Mouse (Mus musculus): Measurements from ENCODE around the gene Frmd8. TPM values are rescaled to one million over a fixed set of nuclear protein-coding genes. Genes with fewer than 3 reads are reported as not detected.
"Not testable (repeated sequence)": the region's sequence is repeated elsewhere in the genome, so short reads cannot be mapped to it uniquely, and the experiment has no call there.

Gene Frmd8
- polyA plus RNA-seq, 1 experiment from 2014 or later: 25.3 TPM

GRCm38 (mm10) chr19:5815928-5816327, 59.1 kb downstream of the Frmd8 start:
- Histone ChIP-seq H3K27ac (no peak overlapping the region; the same call in 1 of the 2 replicates), H3K36me3 (no peaks in the 10 kb centered on the region), H3K4me2 (no peak overlapping the region), H3K4me1 (peaks cover 41% of the 10 kb centered on the region), H3K9me3 (no peaks in the 10 kb centered on the region), H3K27me3 (replicated peaks) (no peaks in the 10 kb centered on the region), H3K4me3 (replicated peaks) (no peak overlapping the region), H3K9ac (no peak overlapping the region)
- 62% methylated on average over 4 of the region's 4 CpGs for WGBS
- ATAC-seq (ENCODE audit: insufficient read depth, low FRiP score, low read depth): no peak

- WGBS: 73% methylated on average over 7 of the region's 7 CpGs
- Histone ChIP-seq H3K4me3 (replicated peaks) (no peak overlapping the region), H3K4me2 (no peak overlapping the region), H3K9me3 (no peaks in the 10 kb centered on the region), H3K27me3 (replicated peaks) (no peaks in the 10 kb centered on the region), H3K4me1 (peaks cover 50% of the 10 kb centered on the region), H3K27ac (peak overlapping the region; percentile 26; the same call in 1 of the 2 replicates), H3K36me3 (no peaks in the 10 kb centered on the region), H3K9ac (no peak overlapping the region)
- ATAC-seq (ENCODE audit: insufficient read depth, low FRiP score, low read depth): no peak
Observed at GRCm38 (mm10) chr19:5815010-5815409, 60.1 kb downstream of the Frmd8 start.

GRCm38 (mm10) chr19:5814048-5814447, 61.0 kb downstream of the Frmd8 start:
- not testable (repeated sequence) for H3K27ac ChIP-seq; H3K4me2 ChIP-seq; H3K9ac ChIP-seq; H3K36me3 ChIP-seq; H3K4me3 ChIP-seq (replicated peaks); ATAC-seq (ENCODE audit: insufficient read depth, low FRiP score, low read depth); H3K9me3 ChIP-seq; H3K27me3 ChIP-seq (replicated peaks)
- peaks cover 53% of the 10 kb centered on the region for H3K4me1 ChIP-seq
- 48% methylated on average over 1 of the region's 1 CpGs for WGBS

GRCm38 (mm10) chr19:5813567-5813966, 61.5 kb downstream of the Frmd8 start:
- Histone ChIP-seq H3K27ac (no peak overlapping the region), H3K9me3 (no peaks in the 10 kb centered on the region), H3K9ac (no peak overlapping the region), H3K36me3 (no peaks in the 10 kb centered on the region), H3K27me3 (replicated peaks) (no peaks in the 10 kb centered on the region), H3K4me2 (no peak overlapping the region), H3K4me1 (peaks cover 54% of the 10 kb centered on the region), H3K4me3 (replicated peaks) (no peak overlapping the region)
- WGBS: 88% methylated on average over 3 of the region's 3 CpGs
- no peak for ATAC-seq (ENCODE audit: insufficient read depth, low FRiP score, low read depth)

- Histone ChIP-seq H3K4me2 (peak overlapping the region; percentile 8; the same call in 1 of the 2 replicates), H3K36me3 (no peaks in the 10 kb centered on the region), H3K9ac (no peak overlapping the region), H3K27ac (peak overlapping the region; percentile 88), H3K4me3 (replicated peaks) (no peak overlapping the region), H3K4me1 (peaks cover 53% of the 10 kb centered on the region), H3K9me3 (no peaks in the 10 kb centered on the region), H3K27me3 (replicated peaks) (no peaks in the 10 kb centered on the region)
- WGBS: 40% methylated on average over 7 of the region's 7 CpGs
- peak; percentile 67; the same call in 1 of the 2 replicates for ATAC-seq (ENCODE audit: insufficient read depth, low FRiP score, low read depth)
Observed at GRCm38 (mm10) chr19:5811771-5812504, 63.1 kb downstream of the Frmd8 start.

GRCm38 (mm10) chr19:5810840-5811563, 64.1 kb downstream of the Frmd8 start:
- peaks cover 62% of the 10 kb centered on the region for H3K4me1 ChIP-seq
- no peaks in the 10 kb centered on the region for H3K27me3 ChIP-seq (replicated peaks)
- no peak for ATAC-seq (ENCODE audit: insufficient read depth, low FRiP score, low read depth)
- H3K4me3 ChIP-seq (replicated peaks): no peak overlapping the region
- H3K27ac ChIP-seq: peak overlapping the region; percentile 92
- H3K9me3 ChIP-seq: no peaks in the 10 kb centered on the region
- no peaks in the 10 kb centered on the region for H3K36me3 ChIP-seq
- 58% methylated on average over 9 of the region's 9 CpGs for WGBS
- H3K9ac ChIP-seq: no peak overlapping the region
- H3K4me2 ChIP-seq: peak overlapping the region; percentile 3; the same call in 1 of the 2 replicates

GRCm38 (mm10) chr19:5810103-5810839, 64.8 kb downstream of the Frmd8 start:
- Histone ChIP-seq H3K4me2 (peak overlapping the region; percentile 26; the same call in 1 of the 2 replicates), H3K36me3 (no peaks in the 10 kb centered on the region), H3K4me3 (replicated peaks) (no peak overlapping the region), H3K4me1 (peaks cover 65% of the 10 kb centered on the region), H3K9me3 (no peaks in the 10 kb centered on the region), H3K27ac (peak overlapping the region; percentile 92), H3K27me3 (replicated peaks) (no peaks in the 10 kb centered on the region), H3K9ac (no peak overlapping the region)
- ATAC-seq (ENCODE audit: insufficient read depth, low FRiP score, low read depth): peak; percentile 33; the same call in 1 of the 2 replicates
- WGBS: 25% methylated on average over 11 of the region's 11 CpGs

- peak overlapping the region; percentile 92 for H3K27ac ChIP-seq
- peaks cover 70% of the 10 kb centered on the region for H3K4me1 ChIP-seq
- H3K4me3 ChIP-seq (replicated peaks): no peak overlapping the region
- no peak for ATAC-seq (ENCODE audit: insufficient read depth, low FRiP score, low read depth)
- 43% methylated on average over 7 of the region's 7 CpGs for WGBS
- no peaks in the 10 kb centered on the region for H3K36me3 ChIP-seq
- H3K27me3 ChIP-seq (replicated peaks): no peaks in the 10 kb centered on the region
- H3K9me3 ChIP-seq: no peaks in the 10 kb centered on the region
- peak overlapping the region; percentile 26; the same call in 1 of the 2 replicates for H3K4me2 ChIP-seq
- H3K9ac ChIP-seq: no peak overlapping the region
Observed at GRCm38 (mm10) chr19:5809712-5810089, 65.4 kb downstream of the Frmd8 start.

GRCm38 (mm10) chr19:5808955-5809711, 65.9 kb downstream of the Frmd8 start:
- H3K27ac ChIP-seq: peak overlapping the region; percentile 92
- 0 out of 2 replicates have a peak overlapping the region, but pooled peaks have one; percentile 26 for H3K4me2 ChIP-seq
- 51% methylated on average over 14 of the region's 14 CpGs for WGBS
- no peaks in the 10 kb centered on the region for H3K9me3 ChIP-seq
- no peak overlapping the region for H3K4me3 ChIP-seq (replicated peaks)
- no peak overlapping the region for H3K9ac ChIP-seq
- H3K36me3 ChIP-seq: no peaks in the 10 kb centered on the region
- no peaks in the 10 kb centered on the region for H3K27me3 ChIP-seq (replicated peaks)
- ATAC-seq (ENCODE audit: insufficient read depth, low FRiP score, low read depth): no peak
- H3K4me1 ChIP-seq: peaks cover 76% of the 10 kb centered on the region

GRCm38 (mm10) chr19:5807740-5808139, 67.3 kb downstream of the Frmd8 start:
- Histone ChIP-seq H3K9ac (no peak overlapping the region), H3K9me3 (no peaks in the 10 kb centered on the region), H3K27ac (peak overlapping the region; percentile 99; the same call in 1 of the 2 replicates), H3K4me2 (no peak overlapping the region), H3K36me3 (no peaks in the 10 kb centered on the region), H3K4me3 (replicated peaks) (no peak overlapping the region), H3K27me3 (replicated peaks) (no peaks in the 10 kb centered on the region), H3K4me1 (peaks cover 79% of the 10 kb centered on the region)
- 80% methylated on average over 3 of the region's 3 CpGs for WGBS
- no peak for ATAC-seq (ENCODE audit: insufficient read depth, low FRiP score, low read depth)

- 33% methylated on average over 6 of the region's 6 CpGs for WGBS
- Histone ChIP-seq H3K4me3 (replicated peaks) (no peak overlapping the region), H3K4me1 (peaks cover 69% of the 10 kb centered on the region), H3K27ac (peak overlapping the region; percentile 99), H3K9me3 (no peaks in the 10 kb centered on the region), H3K4me2 (peak overlapping the region; percentile 24; the same call in 1 of the 2 replicates), H3K9ac (no peak overlapping the region), H3K27me3 (replicated peaks) (no peaks in the 10 kb centered on the region), H3K36me3 (no peaks in the 10 kb centered on the region)
- no peak for ATAC-seq (ENCODE audit: insufficient read depth, low FRiP score, low read depth)
Observed at GRCm38 (mm10) chr19:5806809-5807205, 68.3 kb downstream of the Frmd8 start.

Data from stomach, embryonic 15.5 days (tissue).